Mouse (Mus musculus): ENCODE data around the gene Tlcd1.
"Not testable (repeated sequence)": the region's sequence is repeated elsewhere in the genome, so short reads cannot be mapped to it uniquely, and the experiment has no call there.

Gene Tlcd1

DNA sequence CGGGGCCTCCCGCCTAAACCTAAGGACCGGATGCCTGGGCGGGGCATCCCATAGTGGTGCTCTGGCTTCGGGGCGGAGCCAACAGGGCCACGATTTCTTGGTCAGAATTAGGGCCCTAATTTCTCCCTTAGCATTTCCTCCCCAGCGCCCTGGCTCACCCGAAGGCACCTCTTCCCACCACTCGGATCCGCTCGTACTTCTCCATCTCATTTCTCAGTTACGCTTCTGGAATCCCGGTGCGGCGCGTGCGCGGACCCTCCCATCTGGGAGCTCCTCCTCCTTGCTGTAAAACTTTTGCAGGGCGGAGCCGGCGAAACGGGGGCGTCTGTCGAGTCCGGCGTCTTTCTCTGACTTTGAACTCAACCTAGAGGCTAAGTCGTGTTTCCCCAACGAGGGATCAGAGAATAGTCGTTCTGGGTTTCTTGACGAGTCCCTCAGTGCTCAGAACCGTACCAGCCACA, at the start of gene Tlcd1, which contains the start of gene Nek8:
Gene Tlcd1 (plus strand): TSS at position 310 of the 461 bp plus-strand sequence.
Gene Nek8 (minus strand): TSS at position 274 of the 461 bp plus-strand sequence.
- DNase-seq (ENCODE audit: low read depth, low spot score) = peak; percentile 93

DNA sequence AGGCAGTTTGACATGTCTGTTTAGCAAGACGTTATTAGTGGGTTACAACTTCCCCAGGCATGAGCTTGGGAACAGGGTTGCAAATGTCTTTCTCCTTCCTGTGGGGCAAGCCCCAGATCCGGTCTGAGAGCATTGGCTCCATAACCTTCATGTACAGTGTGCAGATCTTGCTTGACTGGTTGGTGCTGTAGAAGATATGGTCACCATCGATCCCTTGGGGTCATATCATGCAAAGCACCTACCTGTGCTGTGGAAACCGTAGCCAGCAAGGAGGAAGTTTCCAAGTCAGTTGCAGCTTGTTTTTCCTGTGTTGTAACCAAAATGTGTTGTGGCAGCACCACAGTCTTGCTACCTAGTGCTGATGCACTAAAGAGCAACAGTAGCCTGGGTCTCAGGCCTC, 49.8 kb upstream of the Tlcd1 start:
- DNase-seq (ENCODE audit: low read depth, low spot score) = no peak

DNA sequence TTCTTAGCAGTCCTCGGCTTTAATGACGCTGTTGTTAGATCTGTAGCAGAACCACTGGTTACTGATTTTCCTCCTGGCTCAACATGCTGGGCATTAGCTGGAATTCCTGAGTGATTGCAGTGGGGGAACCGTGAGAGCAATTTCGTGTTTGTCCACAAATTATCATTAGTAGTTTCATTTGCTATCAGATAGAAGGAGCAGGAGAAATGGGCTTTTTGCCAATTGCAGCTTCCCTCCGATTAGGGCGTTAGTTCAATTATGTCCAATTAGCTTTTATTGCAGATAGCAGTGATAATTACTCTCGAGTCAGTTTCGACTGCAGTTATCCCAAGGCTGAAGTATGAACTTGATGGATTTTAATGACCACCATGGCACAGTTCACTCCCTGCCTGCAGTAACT, 47.1 kb upstream of the Tlcd1 start:
- no peak for DNase-seq (ENCODE audit: low read depth, low spot score)

- DNase-seq (ENCODE audit: low read depth, low spot score) = no peak
Observed at GRCm38 (mm10) chr11:78133915-78134314, 42.6 kb upstream of the Tlcd1 start.

GRCm38 (mm10) chr11:78134344-78134743, 42.2 kb upstream of the Tlcd1 start:
- DNase-seq (ENCODE audit: low read depth, low spot score) = no peak

DNA sequence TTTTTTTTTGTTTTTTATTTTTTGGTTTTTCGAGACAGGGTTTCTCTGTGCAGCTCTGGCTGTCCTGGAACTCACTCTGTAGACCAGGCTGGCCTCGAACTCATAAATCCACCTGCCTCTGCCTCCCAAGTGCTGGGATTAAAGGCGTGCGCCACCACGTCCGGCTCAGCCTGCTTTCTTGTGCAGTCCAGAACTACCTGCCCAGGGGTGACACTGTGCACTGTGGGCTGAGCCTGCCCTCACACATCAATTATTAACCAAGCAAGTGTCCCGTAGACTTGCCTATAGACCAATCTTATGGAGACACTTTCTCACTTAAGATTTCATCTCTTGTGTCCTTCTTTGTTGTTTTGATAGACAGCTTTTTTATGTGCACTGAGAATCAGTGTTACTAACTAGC, 41.2 kb upstream of the Tlcd1 start:
- DNase-seq (ENCODE audit: low read depth, low spot score) = not testable (repeated sequence)

GRCm38 (mm10) chr11:78136132-78136531, 40.4 kb upstream of the Tlcd1 start:
- no peak for DNase-seq (ENCODE audit: low read depth, low spot score)

DNA sequence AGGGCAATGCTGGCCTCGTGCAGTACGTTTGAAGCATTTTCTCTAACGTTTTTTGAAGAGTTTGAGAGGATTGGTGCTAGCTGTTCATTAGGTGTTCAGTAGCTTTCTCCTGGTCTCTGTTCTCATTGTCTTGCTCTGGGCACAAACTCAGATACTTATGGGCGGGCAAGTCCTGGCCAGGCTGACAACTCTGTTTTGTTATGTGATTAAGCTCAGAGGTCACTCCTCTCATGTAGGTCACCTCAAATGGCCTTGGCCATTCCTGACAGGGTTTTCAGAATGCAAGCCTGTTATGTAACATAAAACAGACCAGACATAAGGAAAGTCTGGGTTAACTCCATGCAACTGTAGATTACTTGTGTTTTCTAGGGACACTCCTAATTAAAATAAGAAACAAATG, 38.9 kb upstream of the Tlcd1 start:
- DNase-seq (ENCODE audit: low read depth, low spot score) = no peak

DNA sequence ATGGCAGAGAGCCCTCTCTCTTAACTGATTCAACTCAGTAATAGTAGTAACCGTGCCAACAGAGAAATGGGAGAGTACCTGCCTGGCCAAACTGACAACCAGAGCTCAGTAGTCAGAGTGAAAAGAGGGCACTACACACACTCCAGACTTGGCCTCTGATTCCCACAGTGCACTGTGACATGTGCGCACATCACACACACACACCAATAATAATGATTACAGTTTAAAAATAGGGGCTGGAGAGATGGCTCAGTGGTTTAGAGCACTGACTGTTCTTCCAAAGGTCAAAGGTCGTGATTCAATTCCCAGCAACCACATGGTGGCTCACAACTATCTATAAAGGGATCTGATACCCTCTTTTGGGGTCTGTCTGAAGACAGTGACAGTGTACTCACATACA, 38.5 kb upstream of the Tlcd1 start:
- no peak for DNase-seq (ENCODE audit: low read depth, low spot score)

GRCm38 (mm10) chr11:78140665-78141064, 35.8 kb upstream of the Tlcd1 start:
- DNase-seq (ENCODE audit: low read depth, low spot score) = no peak

DNA sequence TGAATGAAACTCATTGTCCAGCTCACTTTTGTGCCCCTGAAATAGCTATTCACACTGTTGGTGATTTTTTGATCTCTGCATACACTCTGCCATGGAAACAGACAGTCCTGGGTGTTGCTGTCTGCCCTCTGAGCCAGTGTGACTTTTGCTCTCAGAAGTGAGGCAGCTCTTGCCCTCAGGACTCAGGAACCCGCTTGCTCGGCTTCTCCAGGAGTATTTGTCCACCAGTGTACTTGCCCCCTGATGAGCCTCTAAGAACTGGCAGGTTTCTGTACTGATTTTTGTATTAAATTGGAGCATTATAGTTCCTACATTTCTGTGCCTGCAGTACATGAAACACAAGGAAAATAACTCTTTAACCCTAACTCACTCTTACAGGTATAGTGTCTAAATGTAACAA, 33.0 kb upstream of the Tlcd1 start:
- no peak for DNase-seq (ENCODE audit: low read depth, low spot score)

GRCm38 (mm10) chr11:78146168-78146567, 30.3 kb upstream of the Tlcd1 start:
- DNase-seq (ENCODE audit: low read depth, low spot score) = no peak

DNA sequence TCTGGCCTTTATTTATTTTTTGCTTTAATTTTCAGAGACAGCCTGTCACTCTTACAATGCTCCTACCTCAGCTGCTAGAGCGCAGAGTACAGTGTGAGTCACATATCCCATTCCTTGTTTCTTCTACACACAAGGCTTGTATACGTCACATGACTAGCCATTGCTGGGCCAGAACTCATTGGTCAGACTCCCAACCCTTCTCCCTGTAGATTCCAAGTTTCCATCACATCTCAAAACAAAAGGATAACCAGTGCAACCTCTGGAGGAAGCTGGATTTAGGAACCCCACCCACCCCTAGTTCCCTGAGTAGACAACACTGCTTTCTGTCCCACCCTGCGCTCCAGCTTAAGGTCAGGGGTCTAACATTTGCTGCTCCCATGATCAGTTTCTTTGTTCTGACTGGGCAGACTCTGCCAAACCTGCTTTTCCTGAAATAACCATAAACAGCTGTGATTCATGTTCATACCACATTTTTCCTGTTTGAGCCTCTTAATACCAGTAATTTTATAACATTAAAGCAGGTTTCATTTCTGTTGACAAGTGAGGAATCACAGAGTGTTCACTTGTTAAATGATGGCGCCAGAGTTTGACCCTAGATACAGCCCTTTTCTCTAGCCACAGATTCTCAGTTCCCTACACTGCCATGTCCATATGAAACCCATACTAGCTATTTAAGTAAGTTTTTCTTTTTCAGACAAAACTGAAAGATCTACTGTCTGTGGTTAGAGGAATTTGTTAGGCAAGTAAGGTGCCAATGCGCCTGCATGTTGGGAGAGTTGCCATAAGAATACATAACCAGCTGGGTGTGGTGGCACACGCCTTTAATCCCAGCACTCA, 29.6 kb upstream of the Tlcd1 start:
- DNase-seq (ENCODE audit: low read depth, low spot score) = no peak

GRCm38 (mm10) chr11:78151161-78151560, 25.4 kb upstream of the Tlcd1 start:
- DNase-seq (ENCODE audit: low read depth, low spot score) = no peak

DNA sequence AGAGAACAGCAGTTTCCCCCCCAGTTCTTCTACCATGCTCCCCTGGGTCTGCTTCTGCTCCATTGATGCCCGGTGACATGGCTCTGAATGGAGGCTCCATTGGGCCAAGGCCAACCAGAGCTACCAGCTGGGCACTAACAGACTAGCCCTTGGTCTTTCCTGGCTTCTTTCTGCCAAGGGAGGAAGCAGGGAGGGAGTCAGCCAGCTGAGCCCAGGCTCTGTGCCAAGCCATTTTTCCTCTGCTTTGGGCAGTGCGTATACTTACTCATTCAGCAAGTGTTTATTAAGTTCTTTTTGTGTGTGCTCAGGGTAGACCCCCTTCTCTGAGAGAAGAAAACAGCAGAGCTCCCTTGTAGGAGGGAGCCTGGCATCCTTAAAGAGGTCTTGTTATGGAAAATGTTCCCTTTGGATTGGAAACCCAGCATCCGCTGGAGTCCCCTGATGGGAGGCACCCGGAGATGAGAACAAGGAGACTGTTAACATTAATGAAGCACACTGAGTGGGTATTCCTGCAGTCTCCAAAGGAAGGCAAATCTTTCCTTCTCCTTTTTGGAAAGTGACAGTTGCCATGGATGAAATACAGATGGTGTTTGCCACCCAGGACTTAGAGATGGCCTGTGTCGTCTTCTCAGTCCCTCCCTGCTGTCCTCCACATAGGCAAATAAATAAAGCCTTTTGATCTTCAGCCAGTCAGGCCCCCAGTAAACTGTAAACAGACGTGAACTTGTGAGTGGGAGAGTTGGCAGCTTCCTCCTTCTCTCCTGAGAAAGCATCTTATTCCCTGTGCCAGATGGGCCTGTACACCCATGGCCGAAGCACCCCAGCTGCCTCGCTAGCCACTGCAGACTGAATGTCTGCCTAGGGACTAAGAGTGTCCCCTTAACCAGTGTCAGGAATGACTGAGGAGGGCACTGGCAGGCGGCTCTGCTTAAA, 23.9 kb upstream of the Tlcd1 start:
- no peak for DNase-seq (ENCODE audit: low read depth, low spot score)

- no peak for DNase-seq (ENCODE audit: low read depth, low spot score)
Observed at GRCm38 (mm10) chr11:78153778-78154177, 22.7 kb upstream of the Tlcd1 start.

DNA sequence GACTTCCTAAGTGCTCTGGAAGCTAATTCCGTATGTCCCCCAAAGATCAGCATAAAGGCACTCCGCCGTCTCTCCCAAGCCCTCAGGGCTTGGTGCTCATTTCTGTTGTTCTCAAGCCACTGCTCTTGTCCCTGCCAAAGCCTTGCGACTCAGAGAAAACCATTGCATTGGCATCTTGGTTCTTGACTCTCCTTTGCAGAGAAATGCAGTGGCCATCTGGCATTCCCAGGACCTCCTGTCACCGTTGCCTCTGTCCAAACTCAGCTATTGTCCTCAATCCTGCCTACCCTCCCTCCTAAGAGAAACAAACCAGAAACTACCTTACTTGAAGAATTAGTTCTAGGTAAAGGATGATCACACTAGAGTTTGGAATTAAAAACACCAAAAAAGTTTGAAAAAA, 20.8 kb upstream of the Tlcd1 start:
- no peak for DNase-seq (ENCODE audit: low read depth, low spot score)

GRCm38 (mm10) chr11:78156156-78156699, 20.3 kb upstream of the Tlcd1 start:
- DNase-seq (ENCODE audit: low read depth, low spot score) = no peak

- DNase-seq (ENCODE audit: low read depth, low spot score) = peak; percentile 88
Observed at GRCm38 (mm10) chr11:78159096-78159495, 17.4 kb upstream of the Tlcd1 start.

- no peak for DNase-seq (ENCODE audit: low read depth, low spot score)
Observed at GRCm38 (mm10) chr11:78159557-78159956, 17.0 kb upstream of the Tlcd1 start.

DNA sequence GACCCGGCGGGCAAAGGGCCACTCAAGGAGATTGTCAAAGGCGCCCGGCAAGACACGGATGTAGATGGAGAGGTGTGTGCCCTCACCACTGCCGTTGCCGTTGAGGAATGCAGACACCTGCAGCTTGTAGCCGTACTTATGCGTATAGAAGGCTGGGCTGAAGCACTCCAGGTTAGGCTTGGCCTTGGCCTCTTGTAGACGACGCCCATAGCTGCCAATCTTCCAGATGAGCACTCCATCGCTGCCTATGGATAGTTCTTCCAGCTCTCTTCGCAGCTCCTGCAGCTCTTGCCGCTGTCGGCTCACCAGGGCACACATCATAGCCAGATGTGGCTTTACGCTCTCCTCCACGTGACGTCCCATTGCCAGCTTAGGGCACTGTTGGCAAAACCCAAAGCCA, 16.3 kb upstream of the Tlcd1 start:
- DNase-seq (ENCODE audit: low read depth, low spot score) = no peak

- DNase-seq (ENCODE audit: low read depth, low spot score) = no peak
Observed at GRCm38 (mm10) chr11:78160675-78161074, 15.8 kb upstream of the Tlcd1 start.
